Mouse (Mus musculus) kidney, postnatal 4 days (tissue): ENCODE data around the gene Slc12a7.
A peak's percentile ranks its signal among the peaks of the same experiment; 100 is the strongest.

Experiments used
- DNase-seq, 2 experiments: peaks; one replicate each; pipeline ENCODE4 v3.0.0; 2021; ENCODE audit warnings: mixed read lengths in 2 of 2

The Slc12a7 gene

DNA sequence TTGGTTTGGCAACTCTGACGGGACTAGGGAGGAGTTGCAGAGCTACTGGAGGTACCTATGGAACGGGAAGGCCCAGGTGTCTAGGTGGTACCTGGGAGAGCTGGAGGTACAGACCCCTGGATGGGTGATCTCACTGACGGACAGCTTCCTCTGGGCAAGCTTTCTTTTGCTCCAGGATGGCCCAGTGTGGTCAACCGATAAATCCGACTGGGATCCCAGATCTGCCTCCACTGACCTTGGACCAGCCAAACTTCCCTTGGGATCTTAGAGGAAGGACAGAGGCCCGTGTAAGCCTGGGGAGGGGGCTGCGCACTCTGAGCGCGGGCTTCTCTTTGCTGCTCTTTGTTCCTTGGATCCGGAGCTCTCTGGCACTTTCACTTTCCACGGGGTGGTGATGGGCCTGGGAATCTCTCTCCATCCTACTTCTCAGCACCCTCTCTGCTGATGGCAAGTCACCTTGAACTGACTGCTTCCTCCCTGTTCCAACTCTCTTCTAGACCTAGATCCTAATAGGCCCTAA lies 31.4 kb downstream of the Slc12a7 start:
- peak; percentile 41 to 66 for DNase-seq

DNA sequence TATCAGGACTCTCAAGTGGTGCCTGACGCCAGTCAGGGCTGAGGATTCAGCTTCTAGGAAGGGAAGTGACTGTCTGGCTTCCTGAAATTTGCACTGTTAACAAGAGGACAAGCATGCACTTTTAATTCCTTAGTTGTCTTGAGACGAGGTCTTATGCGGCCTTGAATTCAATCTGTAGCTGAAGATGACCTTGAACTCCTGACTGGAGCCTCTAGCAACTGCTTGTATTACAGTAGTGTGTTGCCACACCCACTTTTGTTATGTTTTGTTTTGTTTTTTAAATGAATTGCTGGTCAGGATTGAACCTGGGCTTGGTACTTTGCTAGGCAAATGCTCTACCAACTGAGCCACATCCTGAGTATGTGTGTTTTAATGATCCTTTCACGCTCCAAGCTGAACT lies 32.5 kb downstream of the Slc12a7 start:
- no peak for DNase-seq

DNA sequence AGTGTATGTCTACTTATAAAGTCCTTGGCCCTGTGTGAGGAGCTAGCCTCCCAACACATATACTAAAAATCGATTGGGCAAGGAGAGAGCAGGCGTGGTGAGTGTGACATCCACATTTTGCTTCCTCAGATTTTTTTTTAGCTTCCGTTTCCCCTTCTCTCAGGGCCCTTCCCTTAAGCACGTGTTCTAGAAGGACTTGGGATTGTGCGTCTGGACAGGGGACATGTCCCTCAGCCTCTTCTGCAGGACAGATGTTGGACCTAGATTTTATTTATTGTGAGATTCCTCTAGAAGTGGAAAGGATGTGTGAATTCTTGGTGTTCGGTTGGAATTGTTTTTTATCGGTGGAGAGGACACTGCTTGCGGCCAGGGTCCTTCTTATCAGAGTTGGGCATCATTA lies 34.3 kb downstream of the Slc12a7 start:
- DNase-seq, result no peak

DNA sequence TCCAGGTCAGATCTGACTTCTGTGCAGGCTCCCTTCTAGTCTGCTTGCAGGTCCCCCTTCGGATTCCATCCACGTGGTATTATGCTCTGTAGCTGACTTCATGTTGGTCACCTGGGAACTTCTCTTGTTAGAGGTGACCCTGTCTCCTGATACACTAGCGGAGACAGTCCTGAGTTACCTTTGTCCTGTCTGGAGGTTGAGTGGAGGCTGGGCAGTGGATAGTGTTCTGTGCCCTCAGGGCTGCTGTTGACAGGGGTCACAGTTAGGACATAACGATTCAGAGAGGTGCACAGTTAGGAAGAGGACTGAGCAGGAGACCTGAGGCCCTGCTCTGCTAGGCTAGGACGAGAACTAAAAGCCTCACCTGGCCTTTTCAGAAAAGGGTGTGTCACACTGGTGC lies 34.9 kb downstream of the Slc12a7 start:
- no peak for DNase-seq

DNA sequence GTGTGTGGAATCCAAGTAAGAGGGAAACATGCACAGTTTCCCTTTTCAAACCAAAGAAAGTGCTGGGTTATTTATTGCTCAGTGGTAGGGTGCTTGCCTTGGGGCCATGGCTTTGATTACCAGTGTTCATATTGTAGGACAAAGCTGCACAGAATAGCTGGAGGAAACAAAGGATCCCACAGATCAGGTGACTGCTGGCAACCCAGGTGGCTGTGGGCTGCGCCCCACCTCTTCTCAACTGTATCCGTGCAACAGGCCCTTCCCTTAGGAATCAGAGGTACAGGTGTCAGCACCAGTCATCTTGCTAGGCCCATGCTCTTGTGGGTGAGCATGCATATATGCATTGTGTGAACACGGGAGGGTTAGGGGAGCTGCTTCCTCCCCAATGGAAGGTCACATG lies 35.4 kb downstream of the Slc12a7 start:
- no peak for DNase-seq

DNA sequence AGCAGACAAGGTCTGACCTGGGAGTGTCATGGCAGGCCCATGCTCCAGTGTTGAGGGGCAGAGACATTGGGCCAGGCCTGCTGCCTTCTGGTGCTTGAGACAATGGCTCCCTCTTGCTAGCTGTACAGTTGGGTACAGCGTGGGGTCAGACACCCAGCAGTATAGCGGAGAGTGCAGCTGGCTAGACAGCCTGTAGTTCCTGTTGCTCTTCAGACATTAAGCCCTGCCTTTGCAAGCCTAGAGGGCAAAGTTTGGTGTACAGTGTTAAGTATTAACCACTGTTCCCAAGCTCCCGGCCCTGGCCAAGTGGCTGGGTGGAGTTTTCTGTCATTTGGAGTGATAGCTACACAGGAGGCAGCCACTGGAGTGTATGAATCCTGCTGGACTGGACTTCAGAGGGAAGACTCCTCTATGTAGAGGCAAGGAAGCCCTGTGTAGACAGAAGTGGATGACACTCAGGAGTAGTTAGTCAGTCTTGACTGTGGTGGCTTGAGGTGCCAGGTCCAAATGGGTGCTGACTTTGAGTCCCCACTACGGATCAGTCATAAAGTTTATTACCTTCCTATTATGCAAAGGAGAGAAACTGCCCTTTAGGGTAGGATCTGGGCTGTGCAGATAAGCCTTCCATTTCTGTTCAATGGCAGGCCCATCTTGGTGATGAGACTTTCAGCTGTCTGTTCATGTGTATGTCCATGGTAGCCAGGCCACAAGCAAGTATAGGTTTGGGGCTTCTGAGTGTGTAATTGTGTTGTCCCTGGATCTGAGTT lies 37.2 kb downstream of the Slc12a7 start:
- DNase-seq, result peak; percentile 54 to 72

DNA sequence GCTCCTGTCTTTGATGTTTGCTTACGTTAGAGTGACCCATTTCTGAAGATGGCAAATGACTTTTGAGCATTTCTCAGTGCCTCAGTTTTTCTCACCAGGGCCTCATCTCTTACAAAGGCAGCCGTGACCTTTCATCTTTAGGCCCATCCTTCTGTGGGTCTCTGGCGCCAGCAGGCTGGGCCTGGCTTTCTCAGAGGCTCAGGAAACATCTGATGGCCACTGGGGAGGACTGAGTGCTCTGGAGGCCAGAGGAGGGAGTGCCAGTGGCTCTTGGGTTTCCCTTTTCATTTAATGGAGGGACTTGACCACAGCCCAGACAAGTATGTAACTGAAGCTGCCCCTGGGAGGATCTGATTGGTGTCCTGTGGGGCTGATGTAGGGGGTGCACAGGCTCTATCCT lies 38.2 kb downstream of the Slc12a7 start:
- no peak for DNase-seq

DNA sequence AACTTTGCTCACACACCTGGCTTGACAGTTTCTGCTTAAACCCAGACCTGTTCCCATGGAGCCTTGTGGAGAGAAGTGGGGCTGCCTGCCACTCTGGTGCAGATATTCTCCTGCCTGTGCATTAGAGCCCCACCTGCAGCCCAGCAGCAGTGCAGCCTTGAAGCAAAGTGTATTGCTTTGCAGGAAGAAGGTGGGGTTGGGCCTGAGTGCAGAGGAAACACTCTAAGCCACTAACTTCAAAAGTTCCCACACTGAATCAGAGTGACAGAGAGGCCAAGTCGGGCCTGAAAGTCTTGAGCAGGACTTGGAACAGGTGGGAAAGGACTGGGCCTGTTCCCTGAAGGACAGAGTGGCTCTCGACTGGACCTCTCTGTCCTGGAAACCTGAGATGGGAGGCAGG lies 39.8 kb downstream of the Slc12a7 start:
- DNase-seq, result peak; percentile 37 to 63

DNA sequence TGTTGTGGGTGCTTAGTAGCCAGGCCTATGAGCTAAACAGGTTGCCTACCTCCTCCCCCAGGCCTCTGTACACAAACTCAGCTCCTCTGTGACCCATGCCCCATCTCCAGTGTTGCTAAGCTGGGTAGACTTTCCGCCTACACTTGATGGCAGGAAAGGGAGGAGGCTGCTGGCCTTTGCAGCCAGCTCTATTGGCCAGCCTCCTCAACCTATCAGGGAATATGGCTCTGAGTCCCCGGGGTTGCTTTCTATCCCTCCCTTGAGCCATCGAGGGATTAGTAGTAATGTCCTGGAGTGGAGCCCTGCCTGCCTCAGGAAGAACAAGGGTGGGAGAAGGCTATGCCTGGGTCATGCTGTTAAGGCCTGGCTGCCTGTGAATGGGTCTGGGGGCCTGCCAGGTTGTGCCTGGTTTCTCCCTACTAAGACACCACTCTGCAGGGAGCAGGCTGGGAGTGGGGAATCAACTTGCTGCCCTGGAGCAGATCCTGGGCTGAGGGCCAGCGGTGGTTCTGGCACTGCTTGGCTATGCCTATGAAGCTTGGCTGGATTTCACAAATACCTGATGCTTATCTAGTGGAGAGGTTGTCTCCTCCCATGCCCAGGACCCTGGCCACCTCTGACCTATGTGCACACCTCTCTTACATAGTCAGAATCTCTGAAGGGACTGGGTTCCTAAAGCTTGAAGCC lies 40.8 kb downstream of the Slc12a7 start:
- peak; percentile 38 to 59 for DNase-seq

DNA sequence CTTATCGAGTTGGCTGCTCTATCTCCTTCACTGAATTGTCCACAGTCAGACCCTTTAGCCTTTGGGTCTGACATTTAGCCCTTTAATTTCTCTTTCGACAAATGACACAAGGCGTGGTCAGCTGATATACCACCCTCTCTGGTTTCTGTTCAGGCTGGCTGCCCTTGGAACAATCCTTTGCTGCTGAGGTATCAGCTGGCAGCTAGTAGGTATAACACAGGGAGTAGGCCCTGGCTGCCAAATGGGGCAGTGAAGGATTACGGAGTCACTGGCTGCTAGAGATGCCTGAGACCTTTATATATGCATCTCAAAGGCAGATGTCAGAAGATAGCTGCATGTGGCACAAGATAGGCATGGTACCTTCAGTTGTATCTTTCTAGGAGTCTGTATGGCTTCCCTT lies 42.9 kb downstream of the Slc12a7 start:
- DNase-seq, result no peak

DNA sequence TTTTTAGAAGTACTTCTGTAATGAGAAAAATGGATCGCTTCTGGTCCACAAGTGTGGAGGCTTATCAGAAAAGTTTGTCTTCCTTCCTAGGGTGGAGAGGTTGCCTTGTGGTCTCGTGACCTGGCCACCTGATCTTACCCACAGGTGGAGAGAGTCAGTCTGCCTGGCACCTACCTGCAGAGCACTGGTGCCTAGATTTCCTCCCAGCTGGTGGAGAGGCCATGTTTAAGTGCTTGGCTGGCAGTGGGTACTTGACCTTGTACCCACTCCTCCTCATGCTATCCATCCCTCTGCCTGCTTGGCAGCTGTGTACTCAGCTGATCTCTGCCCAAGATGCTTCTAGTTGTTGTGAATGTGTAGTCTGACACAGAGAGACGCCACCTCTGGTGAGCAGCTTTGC lies 44.7 kb downstream of the Slc12a7 start:
- no peak for DNase-seq

DNA sequence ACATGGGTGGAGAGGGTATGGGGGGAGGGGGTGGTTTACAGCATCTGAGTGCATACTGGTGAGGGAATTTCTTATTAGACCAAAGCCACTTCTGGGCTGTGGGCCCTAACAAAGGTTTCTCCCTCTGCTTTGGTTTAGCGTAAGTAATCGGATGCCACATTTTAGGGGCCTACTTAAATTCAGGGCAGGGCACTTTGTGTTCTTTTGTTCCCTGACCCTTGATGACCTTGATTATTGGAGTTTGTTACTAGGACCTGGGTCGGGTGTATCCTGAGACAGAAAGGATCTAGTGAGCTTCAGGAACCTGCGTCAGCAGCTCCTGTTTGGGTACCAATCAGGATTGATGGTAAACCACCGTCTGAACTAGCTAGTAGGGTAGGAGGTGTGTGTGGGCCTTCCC lies 49.6 kb downstream of the Slc12a7 start:
- no peak for DNase-seq

DNA sequence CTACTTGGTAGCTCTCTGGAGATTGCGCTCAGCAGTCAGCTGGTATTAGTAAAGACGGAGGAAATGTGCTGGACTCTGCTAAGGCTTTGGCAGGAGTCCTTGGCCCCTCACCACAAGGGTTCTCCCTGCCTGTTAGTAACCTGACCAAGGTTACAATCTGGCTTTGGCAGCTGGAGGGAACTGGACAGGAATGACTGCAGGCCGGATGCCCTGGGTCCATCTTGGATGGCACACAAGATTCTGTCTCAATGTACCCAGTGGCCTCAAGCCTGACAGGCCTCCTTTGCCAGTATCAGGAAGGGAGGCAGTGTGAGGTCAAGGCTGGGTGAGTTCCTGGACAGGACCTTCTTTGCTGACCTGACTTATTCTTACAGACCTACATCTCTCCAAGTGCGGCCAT lies 59.3 kb downstream of the Slc12a7 start:
- no peak for DNase-seq

DNA sequence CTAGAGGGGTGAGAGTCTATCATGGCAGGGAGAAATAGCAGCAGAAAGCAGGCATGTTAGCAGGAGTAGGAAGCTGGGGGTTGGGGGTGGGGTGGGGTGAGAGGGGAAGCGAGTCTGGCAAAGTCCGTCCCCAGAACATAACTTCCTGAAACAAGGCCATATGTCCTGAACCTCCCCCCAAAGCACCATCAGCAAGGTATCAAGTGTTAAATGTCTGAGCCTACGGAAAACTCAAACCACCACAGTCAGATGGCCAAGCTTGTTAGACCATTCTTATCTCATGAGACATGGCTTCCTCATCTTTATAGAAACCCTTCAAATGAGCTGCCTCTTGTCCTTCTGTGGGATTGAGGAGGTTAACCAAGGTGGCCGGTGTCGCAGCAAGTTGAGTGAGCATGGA lies 60.3 kb downstream of the Slc12a7 start:
- no peak for DNase-seq

DNA sequence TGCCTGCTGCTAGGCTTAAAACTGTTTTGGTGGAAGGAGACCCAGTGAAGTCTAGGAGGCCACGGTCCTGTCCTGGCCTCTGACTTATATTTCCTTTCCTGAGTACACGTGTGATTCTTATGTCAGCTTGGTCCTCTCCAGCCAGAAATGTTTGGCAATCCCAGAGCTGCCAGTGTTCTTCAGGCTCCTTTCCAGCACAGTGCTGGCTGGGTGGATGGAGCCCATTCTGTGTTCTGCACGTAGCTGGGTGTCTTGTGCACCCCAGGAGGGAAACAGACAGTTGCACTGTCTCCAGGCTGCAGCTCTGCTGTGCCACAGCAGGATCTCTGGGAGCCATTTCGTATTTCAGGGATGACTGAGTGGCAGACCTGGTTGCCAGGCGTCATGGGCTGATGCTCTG lies 66.2 kb downstream of the Slc12a7 start:
- no peak for DNase-seq

DNA sequence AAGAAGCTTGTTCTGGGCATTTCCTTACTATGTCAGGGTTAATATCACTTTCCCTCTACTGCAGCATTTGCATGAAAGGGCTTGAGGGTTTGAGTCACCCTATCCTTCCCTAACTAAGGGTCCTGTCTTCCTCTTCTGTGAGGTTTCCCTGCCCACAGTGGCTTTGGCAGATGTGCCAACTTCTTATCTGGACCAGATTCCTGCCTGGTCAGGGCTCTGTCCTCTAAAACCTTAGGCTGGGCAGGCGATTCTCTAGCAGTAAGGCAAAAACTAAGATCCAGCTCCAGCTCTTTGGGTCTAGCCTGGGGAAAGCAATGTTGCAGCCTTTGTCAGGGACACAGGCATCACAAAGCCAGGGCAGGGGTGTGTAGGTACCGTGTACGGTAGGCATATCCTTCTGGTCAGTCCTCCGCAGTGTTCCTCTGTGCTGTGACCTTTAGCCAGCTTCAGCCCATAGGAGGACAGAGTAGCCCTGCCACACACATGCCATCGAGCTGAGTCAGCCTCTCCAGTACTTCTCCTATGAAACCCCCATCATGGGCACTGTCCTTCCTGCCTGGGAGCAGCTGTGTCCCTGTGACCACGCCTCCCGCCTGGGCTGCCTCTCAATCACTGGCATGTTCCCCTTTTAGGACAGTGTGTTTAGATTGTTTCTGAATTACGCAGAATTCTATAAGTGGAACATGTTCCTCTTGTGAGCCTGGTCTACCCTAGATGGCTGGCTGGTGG lies 70.7 kb downstream of the Slc12a7 start:
- peak; percentile 24 to 48 for DNase-seq

DNA sequence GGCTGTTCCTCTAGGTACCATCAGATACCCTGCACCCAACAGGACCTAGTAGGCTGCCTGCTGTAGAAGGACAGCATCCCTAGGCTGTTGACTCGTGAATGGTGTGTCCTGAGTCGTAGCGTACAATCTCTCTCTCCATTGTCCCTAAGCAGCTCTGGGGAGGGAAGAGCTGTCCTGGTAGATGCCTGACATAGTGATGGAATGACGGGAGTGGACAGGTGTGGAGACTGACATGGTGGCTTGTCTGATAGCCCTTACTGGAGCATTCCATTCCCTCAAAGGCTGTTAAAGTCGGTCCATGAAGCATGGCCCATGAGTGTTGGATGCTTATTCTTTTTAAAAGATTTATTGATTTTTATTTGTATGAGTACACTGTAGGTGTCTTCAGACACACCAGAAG lies 72.0 kb downstream of the Slc12a7 start:
- DNase-seq, result no peak

DNA sequence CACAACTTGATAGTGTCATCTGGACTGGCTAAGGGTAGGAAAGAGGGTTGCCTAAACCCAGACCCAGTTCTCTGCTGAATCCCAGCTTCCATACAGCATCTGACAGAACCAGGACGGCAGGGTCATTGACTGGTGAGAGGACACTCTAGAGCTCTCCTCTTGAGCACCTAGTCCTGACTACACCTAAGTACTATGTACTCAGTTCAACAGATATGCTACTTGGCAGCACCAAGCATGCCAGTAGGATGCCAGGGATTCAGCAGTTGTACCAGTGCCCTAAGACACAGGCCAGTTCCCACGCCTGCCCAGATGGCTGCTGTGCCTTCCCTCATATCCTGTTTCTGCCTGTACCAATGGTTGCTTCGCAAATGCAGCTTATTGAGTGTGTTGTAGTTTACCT lies 80.0 kb downstream of the Slc12a7 start:
- no peak for DNase-seq

DNA sequence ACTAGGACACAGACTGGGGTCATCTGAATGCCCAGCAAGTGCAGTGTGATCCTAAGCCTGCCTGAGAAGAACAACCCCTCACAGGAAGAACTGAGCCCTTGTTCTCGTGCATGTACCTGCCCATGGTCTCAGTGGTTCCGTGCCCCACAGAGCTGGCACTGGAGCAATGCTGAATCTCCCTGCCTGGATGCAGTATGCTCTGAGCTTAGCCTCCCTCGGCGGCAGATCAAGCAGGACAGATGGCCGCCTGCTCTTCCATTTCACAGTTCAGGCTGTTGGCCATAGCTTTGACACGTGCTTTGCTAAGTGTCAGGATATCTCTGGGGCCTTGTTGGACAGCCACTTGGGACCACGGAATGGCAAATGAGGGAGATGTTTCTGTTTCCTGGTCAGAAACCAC lies 81.3 kb downstream of the Slc12a7 start:
- no peak for DNase-seq

DNA sequence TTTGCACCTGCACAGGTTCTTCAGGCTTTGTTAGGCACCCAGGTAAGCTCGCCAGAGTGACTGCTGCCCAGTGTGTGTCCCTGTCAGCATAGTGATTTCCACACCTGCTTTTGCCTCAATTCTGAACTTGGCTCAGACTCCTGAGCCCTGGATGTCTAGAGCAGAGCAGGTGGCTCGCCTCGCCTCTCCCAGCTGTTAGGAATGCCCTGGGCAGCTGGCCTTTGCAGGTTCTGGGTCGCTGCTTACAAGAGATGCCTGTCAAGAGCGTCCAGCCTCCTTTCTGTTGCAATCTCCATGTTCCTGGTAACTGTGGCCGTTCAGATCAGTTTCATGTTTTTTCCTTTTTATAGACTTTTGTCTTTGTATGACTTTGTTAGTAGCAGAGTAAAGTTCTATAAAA lies 83.4 kb downstream of the Slc12a7 start:
- peak; percentile 53 to 69 for DNase-seq

DNA sequence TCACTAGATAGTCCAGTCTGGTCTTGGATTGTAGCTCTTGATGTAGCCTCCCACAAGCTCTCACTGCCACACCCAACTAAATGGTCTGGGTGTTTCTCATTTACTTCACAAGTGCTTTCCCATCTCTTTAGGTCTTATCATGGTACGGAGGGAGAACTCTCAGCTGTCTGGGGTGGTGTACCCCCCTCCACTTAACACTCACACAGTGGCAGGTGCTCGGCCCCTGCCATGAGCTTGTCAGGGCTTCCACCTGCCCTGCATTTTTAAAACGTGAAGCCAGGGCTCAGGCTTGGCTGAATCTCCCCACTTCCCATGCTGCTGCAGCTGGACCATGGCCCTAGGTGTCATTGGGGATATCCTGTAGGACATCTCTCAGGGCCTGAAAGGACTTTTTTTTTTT lies 86.0 kb downstream of the Slc12a7 start:
- no peak for DNase-seq

DNA sequence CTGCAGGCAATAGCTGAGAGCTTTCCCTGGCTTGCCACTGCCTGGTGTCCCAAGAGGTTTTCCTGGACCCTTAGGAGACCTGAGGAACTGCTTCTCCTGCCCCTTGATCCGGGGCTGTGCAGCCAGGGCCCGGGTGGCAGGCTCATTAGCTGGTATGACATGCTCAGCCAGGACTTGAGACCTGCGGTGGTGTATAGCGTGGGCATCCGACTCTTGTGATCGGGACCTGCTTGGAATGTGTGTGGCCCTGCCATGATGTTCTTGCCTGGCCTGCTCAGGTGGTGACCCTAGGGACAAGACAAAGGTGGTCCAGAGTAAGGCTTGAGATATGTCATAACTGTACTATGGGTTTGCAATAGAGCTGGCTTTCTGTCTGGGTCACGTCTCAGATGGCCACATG lies 88.4 kb downstream of the Slc12a7 start:
- no peak for DNase-seq

DNA sequence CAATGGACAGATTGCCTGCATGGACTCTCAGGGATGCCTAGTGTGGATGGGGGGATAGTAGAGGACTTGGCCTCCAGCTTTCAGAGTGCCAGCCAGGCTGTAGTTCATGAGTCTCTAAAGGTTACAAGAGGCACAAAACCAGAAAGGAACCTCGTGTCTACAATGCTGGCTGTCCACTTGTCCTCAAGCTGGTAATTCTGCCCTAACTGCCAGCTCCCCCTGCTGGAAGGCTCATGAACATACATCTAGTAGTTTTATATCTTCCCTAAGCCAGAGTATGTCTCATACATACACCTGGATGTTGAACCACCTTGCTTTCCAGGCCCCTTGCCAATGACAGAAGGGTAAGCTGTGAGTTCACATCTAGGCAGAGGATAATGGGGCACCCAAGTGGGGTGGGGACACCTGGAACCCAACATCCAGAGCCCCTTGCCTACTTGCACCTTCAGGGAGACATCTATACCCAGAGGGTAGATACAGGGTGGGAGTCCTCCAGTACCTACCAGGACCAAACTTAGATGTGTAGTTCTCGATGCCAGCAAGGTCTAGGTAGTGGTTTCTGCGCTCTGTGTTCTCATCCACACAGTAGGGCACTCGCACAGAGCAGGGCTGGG lies 89.4 kb downstream of the Slc12a7 start:
- DNase-seq, result peak; percentile 76 to 78
